Mouse (Mus musculus) gastrocnemius, postnatal 4 days (tissue): ENCODE measurements around the gene Fam171a2. TPM values are rescaled to one million over a fixed set of nuclear protein-coding genes. Genes with fewer than 3 reads are reported as not detected.

Source experiments
- DNase-seq, 2 experiments: peaks; one replicate each; pipeline ENCODE4 v3.0.0; 2021 to 2022; ENCODE audit warnings: low spot score in 2 of 2, mixed read lengths in 2 of 2
- total RNA-seq, 2 experiments: library from RNA; stranded (reverse); gene quantifications; 2 replicates each; pipeline ENCODE4 v1.2.3; 2021

The Fam171a2 gene
- total RNA-seq, 2 experiments from 2014 or later, result 27.4 to 43.6 TPM

- DNase-seq, result no peak
These were observed 13.1 kb upstream of the Fam171a2 start for GRCm38 (mm10) chr11:102460541-102460940.

- DNase-seq, result peak in 1 of 2 experiments; percentile 70
These were observed 8.4 kb upstream of the Fam171a2 start for GRCm38 (mm10) chr11:102455740-102456396.

- no peak for DNase-seq
These were observed 5.6 kb upstream of the Fam171a2 start for GRCm38 (mm10) chr11:102453131-102453530.

- no peak for DNase-seq
These were observed 1.8 kb upstream of the Fam171a2 start for GRCm38 (mm10) chr11:102449043-102450008.

DNA sequence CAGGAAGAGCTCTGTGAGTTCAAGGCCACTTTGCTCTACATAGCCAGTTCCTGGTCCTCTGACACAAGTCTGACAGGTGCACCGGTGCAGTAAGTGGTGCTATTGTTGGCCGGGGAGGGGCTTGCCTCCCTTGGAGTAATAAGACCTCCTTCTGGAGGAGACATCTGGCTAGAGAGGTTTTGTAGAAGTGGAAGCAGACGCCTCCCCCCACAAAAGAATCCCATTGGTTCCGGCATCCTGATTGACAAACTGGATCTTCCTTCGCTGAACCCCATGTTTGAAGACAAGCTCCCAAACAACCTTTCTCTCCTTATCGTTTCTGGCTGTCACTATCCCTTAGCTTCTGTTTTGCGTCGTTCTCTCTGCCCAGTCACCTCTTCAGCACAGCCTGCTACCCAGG is 845 bp upstream of the Fam171a2 start:
- no peak for DNase-seq

GRCm38 (mm10) chr11:102446581-102447461 is 661 bp downstream of the Fam171a2 start:
- DNase-seq, result no peak

GRCm38 (mm10) chr11:102445891-102446361 is 1.6 kb downstream of the Fam171a2 start:
- no peak for DNase-seq

- DNase-seq, result peak in 1 of 2 experiments; percentile 54
These were observed 2.1 kb downstream of the Fam171a2 start for GRCm38 (mm10) chr11:102445264-102445890.

DNA sequence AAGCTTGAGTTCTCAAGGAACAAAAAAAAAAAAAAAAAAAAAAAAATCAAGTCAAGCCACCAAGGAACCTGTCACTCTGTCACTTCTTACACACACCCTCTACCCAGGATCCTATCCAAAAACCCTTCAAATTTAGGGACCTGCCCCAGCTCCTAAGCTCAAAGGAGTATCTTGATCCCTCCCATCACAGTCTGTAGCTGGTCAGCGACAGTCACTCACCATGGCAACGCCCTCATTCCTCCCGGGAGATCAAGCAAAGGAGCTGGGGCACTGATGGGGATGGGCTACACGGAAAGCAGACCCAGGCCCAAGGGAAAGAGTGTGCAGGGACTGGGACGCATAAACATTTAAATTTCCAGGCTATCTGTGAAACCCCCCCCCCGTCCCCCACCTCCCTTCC is 2.7 kb downstream of the Fam171a2 start:
- no peak for DNase-seq

DNA sequence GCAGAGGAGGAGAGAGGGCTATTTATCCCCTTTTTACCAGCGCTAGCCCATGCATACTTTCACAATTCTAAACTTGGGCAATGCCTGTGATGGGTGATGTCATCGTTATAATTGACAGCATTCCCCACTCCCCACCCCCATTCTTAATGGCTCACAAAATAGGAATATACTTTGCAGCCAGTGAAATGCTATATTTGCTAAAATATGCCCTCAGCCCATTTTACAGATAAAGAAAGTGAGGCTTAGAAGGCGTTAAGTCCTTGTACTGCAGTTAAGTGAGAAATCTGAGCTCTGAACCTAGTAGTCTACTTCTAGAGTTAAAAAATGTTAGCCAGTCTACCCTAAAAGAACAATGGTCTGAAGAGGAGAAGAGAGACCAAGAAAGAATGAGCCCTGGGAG is 3.2 kb downstream of the Fam171a2 start:
- DNase-seq, result no peak

DNA sequence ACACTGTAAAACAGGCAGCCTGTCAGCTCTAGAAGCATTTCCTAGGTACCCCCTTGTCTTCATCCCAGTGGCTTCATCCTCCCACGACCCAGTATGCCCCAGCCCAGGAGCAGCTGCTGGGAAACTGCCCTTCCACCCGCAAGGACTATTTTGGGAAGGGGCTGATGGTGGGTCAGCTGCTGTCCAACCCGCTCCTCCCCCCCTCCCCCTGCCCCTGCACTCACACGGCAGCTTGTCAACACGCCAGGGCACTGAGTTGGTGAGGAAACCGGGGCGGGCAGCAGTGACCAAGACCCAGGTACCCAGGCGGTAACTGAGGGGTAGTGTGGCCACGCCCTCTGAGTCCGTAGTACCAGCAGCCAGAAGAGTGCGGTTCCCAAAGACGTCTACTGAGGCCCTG is 3.7 kb downstream of the Fam171a2 start:
- DNase-seq, result no peak

- DNase-seq, result no peak
These were observed 5.4 kb downstream of the Fam171a2 start for GRCm38 (mm10) chr11:102442089-102442488.

DNA sequence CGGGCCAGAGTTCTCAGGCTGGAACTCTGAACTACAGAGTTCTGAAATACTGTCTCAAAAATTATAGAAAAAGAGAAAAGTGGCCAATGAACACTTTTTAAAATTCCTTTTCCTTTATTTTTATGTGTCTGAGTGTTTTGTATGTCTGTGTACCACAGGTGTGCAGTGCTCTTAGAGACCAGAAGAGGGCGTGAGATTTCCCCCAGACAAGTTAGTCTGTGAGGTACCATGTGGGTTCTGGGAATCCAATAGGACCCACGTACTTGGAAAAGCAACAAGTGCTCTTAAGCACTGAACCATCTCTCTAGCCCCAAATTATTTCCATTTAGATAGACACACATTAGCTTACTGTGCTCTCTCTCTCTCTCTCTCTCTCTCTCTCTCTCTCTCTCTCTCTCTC is 6.0 kb downstream of the Fam171a2 start:
- DNase-seq, result no peak

DNA sequence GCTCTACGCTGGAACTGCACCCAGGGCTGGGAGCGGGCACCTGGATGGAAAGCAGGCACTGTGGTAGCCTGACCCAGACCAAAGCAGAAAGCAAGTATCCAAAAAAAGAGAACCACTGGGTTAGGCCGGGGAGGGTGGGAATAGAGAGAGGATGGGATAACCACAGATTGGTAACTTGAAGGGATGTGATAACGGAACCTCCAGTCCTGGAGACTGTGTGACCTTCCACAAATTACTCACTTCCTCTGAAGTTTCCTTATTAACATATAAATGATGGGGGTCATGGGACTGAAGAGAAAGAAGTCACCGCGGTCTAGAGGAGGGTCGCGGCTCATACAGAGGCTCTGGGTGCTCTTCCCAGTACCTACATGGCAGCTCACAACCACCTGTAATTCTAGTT is 7.2 kb downstream of the Fam171a2 start:
- DNase-seq, result no peak

GRCm38 (mm10) chr11:102439093-102440082 is 8.1 kb downstream of the Fam171a2 start:
- DNase-seq, result no peak

DNA sequence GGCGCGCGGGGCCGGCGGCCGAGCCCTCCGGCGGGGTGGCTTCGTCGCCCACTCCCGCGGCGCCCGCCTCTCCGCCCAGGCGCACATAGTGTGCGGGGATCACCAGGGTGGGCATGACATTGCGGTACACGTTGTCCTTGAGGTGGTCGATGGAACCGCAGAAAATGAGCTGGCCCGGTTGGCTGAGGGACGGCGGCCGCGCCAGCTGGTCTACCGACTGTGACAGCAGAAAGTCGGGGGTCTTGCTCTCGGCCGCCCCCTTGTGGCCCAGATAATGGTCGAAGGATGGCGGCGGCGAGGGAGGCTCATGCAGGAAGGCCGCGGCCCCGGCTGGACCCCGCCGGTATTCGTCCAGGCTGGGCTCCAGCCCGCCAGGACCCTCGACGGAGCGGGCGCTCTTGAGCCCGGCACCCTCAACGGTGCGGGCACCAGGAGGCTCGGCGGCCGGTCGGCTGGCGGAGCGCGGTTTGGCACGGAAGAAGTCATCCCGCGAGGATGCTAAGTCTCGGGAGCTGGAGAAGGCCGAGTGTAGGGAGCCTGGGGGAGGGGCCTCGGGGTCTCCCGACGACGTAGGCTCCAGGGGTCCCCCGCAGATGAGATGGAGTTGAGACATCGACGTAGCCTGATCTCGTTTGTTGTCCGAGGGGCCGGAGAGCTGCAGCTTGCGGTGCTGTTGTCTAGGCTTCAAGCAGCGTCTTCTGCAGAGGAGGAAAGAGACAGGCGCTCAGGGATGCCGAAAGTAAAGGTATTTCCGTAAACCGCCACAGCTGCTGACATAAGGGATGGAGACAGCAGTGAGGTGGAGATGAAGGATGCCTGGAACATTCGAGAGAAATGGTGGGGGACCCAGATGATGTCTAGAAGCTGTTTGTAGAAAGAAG is 9.0 kb downstream of the Fam171a2 start:
- DNase-seq, result peak; percentile 90 to 91

DNA sequence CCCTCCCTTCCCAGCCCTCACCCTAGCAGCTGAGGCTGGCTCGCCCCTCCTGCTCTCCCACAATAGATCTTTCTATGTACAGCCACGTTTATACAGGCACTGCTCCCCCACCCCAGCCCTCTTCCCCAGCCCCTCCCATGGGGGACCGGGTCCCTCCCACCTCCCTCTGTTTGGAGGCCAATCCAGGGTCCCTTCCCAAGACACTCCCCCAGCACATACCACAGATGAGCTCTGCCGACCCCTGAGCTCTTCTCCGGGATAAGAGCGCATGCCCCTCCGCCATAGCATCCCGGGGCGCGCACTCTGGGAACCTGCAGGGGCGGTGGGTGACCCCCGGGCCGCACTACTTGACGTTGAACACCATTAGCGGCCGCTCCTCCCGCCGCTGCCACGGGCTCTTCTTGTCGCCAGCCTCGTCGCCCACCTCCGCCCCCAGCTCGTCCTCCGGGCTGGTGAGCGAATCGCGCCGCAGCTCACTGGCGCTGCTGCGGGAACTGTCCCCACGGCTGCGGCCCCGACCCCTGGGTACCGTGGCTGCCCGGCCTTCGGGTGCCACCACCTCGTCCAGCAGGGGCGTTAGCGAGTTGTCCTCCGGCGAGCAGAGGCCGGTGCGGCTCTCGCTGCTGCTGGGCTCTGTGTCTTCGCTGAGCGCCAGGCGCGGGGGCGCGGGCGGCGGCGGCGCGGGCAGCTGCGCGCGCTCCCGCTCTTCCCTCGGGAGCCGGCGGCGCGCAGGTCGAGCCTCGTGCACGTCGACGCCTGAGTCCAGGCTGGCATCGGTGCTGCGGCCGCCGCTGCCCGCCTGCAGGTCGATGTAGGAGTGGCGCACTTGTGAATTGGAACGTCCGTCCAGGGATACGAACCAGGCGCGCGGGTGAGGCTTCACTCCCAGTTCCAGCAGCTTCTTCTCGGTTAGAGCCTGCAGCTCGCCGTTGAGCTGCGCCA is 10.1 kb downstream of the Fam171a2 start:
- DNase-seq, result peak; percentile 68 to 82
